Comparison of ENCODE assay signal across 30 mouse cellular contexts in genomic region chr14:61088187-61088586, GRCm38 (mm10). TPM values are rescaled to one million over a fixed set of nuclear protein-coding genes. Genes with fewer than 3 reads are reported as not detected.
DNase-seq lines count a peak whose midpoint lies in the region; ATAC-seq and TF ChIP-seq lines count a peak whose summit lies in the region.
"Had no signal": no experiment of that assay in that cellular context is flagged by ENCODE, and none has a peak within 500 bp of the region (broad histone marks: within the 10 kb centered on the region; RNA-seq: fewer than 3 reads in every experiment).

No protein-coding gene starts in this region.

- no peak overlapping the region for H3K4me2 ChIP-seq in kidney, postnatal 0 days (ENCODE audit: low read length)
- H3K4me2 ChIP-seq in lung, embryonic 14.5 days, result no peak overlapping the region
- H3K4me2 ChIP-seq: embryonic facial prominence, embryonic 13.5 days; forebrain, embryonic 12.5 days; forebrain, embryonic 15.5 days; heart, embryonic 12.5 days; heart, embryonic 15.5 days; hindbrain, embryonic 12.5 days; hindbrain, embryonic 15.5 days had no signal

- no peaks in the 10 kb centered on the region for H3K4me1 ChIP-seq in kidney, postnatal 0 days (replicated peaks; ENCODE audit: insufficient read depth, low read length)
- no peaks in the 10 kb centered on the region for H3K4me1 ChIP-seq in lung, embryonic 14.5 days (ENCODE audit: insufficient read depth)
- H3K4me1 ChIP-seq: embryonic facial prominence, embryonic 10.5 days; forebrain, embryonic 12.5 days; forebrain, embryonic 15.5 days; heart, embryonic 12.5 days; heart, embryonic 15.5 days; hindbrain, embryonic 12.5 days; hindbrain, embryonic 15.5 days had no signal

- peak; percentile 28; the same call in 1 of the 2 replicates for TF ChIP-seq CTCF in kidney, postnatal 0 days (IDR thresholded peaks at IDR 0.05; ENCODE audit: low read depth)
- peak; percentile 30 for TF ChIP-seq CTCF in lung, embryonic 14.5 days (IDR thresholded peaks at IDR 0.05; ENCODE audit: low read depth)

- WGBS in kidney, postnatal 0 days, result 65% methylated on average over 8 of the region's 8 CpGs
- WGBS in lung, embryonic 14.5 days, result 59% methylated on average over 8 of the region's 8 CpGs

- peak; percentile 73 for DNase-seq in heart, adult 11 months
- no peak for DNase-seq in heart, postnatal 25 days (ENCODE audit: low spot score)
- DNase-seq in kidney, postnatal 0 days (ENCODE audit: low spot score), result no peak
- DNase-seq in kidney, adult 18-20 months, result no peak
- DNase-seq in lung, embryonic 14.5 days, result no peak
- DNase-seq in lung, postnatal 10 days, result no peak
- DNase-seq in brain, adult 2 months (ENCODE audit: low read depth, low spot score), result peak; percentile 6
- no peak for DNase-seq in urinary bladder, postnatal 4 days (ENCODE audit: low spot score in 2 of 2)
- DNase-seq: adrenal gland, adult 2 months; adrenal gland, postnatal 14 days; cerebellum, adult 11-12 months; cerebellum, adult 8-10 months; cerebellum, postnatal 10 days; cerebellum, postnatal 36 days; embryo, embryonic 11 days; gastrocnemius, postnatal 10 days; gastrocnemius, postnatal 36 days; heart, postnatal 14 days had no signal

- H3K9ac ChIP-seq in kidney, postnatal 0 days (ENCODE audit: low read depth, low read length), result no peak overlapping the region
- H3K9ac ChIP-seq in lung, embryonic 14.5 days, result no peak overlapping the region
- H3K9ac ChIP-seq: embryonic facial prominence, embryonic 13.5 days; forebrain, embryonic 12.5 days; forebrain, embryonic 15.5 days; heart, embryonic 12.5 days; heart, embryonic 15.5 days; hindbrain, embryonic 12.5 days; hindbrain, embryonic 15.5 days had no signal

- no peak overlapping the region for H3K27ac ChIP-seq in kidney, postnatal 0 days
- no peak overlapping the region for H3K27ac ChIP-seq in lung, embryonic 14.5 days (ENCODE audit: low read depth)
- H3K27ac ChIP-seq: embryonic facial prominence, embryonic 10.5 days; embryonic facial prominence, embryonic 13.5 days; forebrain, embryonic 12.5 days; forebrain, embryonic 15.5 days; heart, embryonic 15.5 days; hindbrain, embryonic 12.5 days; hindbrain, embryonic 15.5 days had no signal

- H3K27me3 ChIP-seq in kidney, postnatal 0 days (ENCODE audit: insufficient read depth, low read length), result no peaks in the 10 kb centered on the region
- no peaks in the 10 kb centered on the region for H3K27me3 ChIP-seq in lung, embryonic 14.5 days (ENCODE audit: insufficient read depth, low read length)
- H3K27me3 ChIP-seq: embryonic facial prominence, embryonic 13.5 days; forebrain, embryonic 12.5 days; forebrain, embryonic 15.5 days; heart, embryonic 12.5 days; heart, embryonic 15.5 days; hindbrain, embryonic 12.5 days; hindbrain, embryonic 15.5 days had no signal

- H3K9me3 ChIP-seq in kidney, postnatal 0 days (replicated peaks; ENCODE audit: low read length), result no peaks in the 10 kb centered on the region
- H3K9me3 ChIP-seq in lung, embryonic 14.5 days (ENCODE audit: low read depth, low read length), result no peaks in the 10 kb centered on the region
- H3K9me3 ChIP-seq: embryonic facial prominence, embryonic 13.5 days; forebrain, embryonic 12.5 days; forebrain, embryonic 15.5 days; G1E; heart, embryonic 12.5 days; heart, embryonic 15.5 days; hindbrain, embryonic 12.5 days; hindbrain, embryonic 15.5 days had no signal

- intact Hi-C loops in heart, postnatal 25 days (cut with DNase I), result no loop called here

- H3K4me3 ChIP-seq in kidney, postnatal 0 days (replicated peaks; ENCODE audit: low read depth, low read length), result no peak overlapping the region
- no peak overlapping the region for H3K4me3 ChIP-seq in lung, embryonic 14.5 days (ENCODE audit: low read depth, low read length)
- H3K4me3 ChIP-seq: embryonic facial prominence, embryonic 10.5 days; embryonic facial prominence, embryonic 13.5 days; erythroblast, embryonic 14.5 days; forebrain, embryonic 12.5 days; forebrain, embryonic 15.5 days; heart, embryonic 12.5 days; heart, embryonic 15.5 days; hindbrain, embryonic 12.5 days; hindbrain, embryonic 15.5 days had no signal

- no peaks in the 10 kb centered on the region for H3K36me3 ChIP-seq in kidney, postnatal 0 days (ENCODE audit: insufficient read depth, low read length)
- H3K36me3 ChIP-seq in lung, embryonic 14.5 days (ENCODE audit: insufficient read depth), result no peaks in the 10 kb centered on the region
- H3K36me3 ChIP-seq: embryonic facial prominence, embryonic 10.5 days; embryonic facial prominence, embryonic 13.5 days; forebrain, embryonic 12.5 days; forebrain, embryonic 15.5 days; G1E; heart, embryonic 12.5 days; heart, embryonic 15.5 days; hindbrain, embryonic 12.5 days; hindbrain, embryonic 15.5 days had no signal

- ATAC-seq in kidney, postnatal 0 days (replicated peaks; ENCODE audit: low FRiP score, low read depth), result no peak
- ATAC-seq in lung, embryonic 14.5 days (ENCODE audit: insufficient read depth), result no peak
- ATAC-seq: forebrain, embryonic 15.5 days had no signal

RNA-seq across cellular contexts. Expression of gene Tnfrsf19, which starts 41.9 kb away (rescaled TPM):
- total RNA-seq in heart, postnatal 25 days (2021), result 1 to 10 TPM; 3.8 to 4.9 TPM
- 13.8 and 14.3 TPM in 2 replicates for polyA plus RNA-seq in kidney, postnatal 0 days (2015; fragmentation: Nextera tagmentation; extraction: Ambion mirVana)
- 148 and 159 TPM in 2 replicates for polyA plus RNA-seq in lung, embryonic 14.5 days (2014; fragmentation: Nextera tagmentation; extraction: Ambion mirVana)
- total RNA-seq: granulocyte monocyte progenitor cell, adult 5-6 weeks; hematopoietic stem cell, adult 5-6 weeks had no signal
- polyA plus RNA-seq: erythroblast, embryonic 14.5 days; G1E had no signal

RNA-seq across cellular contexts. Expression of gene Sacs, which starts 50.1 kb away (rescaled TPM):
- 10 to 100 TPM; 32.1 to 32.9 TPM for total RNA-seq in heart, postnatal 25 days (2021)
- 1.2 TPM in 2 replicates for polyA plus RNA-seq in kidney, postnatal 0 days (2015; fragmentation: Nextera tagmentation; extraction: Ambion mirVana)
- polyA plus RNA-seq in lung, embryonic 14.5 days (2014; fragmentation: Nextera tagmentation; extraction: Ambion mirVana), result 3.6 and 3.8 TPM in 2 replicates

Comparison
In these comparisons a context has a peak if more than half of its experiments do, and no peak if none do; other contexts are left out.
1. DNase-seq: peak in heart, adult 11 months (single experiment) and brain, adult 2 months (single experiment); none in heart, postnatal 25 days (single experiment), kidney, postnatal 0 days (single experiment), kidney, adult 18-20 months (single experiment), lung, embryonic 14.5 days (single experiment), lung, postnatal 10 days (single experiment) and urinary bladder, postnatal 4 days (0 of 2).